Mouse (Mus musculus) adrenal gland, postnatal 36 days (tissue): ENCODE measurements around the gene Mael. TPM values are rescaled to one million over a fixed set of nuclear protein-coding genes. Genes with fewer than 3 reads are reported as not detected.

Experiments used
- DNase-seq, 2 experiments: peaks; one replicate each; pipeline ENCODE4 v3.0.0; 2021; ENCODE audit warnings: mixed read lengths in 1 of 2
- total RNA-seq, 2 experiments: library from RNA; stranded (reverse); gene quantifications; 2 replicates each; pipeline ENCODE4 v1.2.3; 2021

Gene Mael
- total RNA-seq, 2 experiments from 2014 or later: not detected

DNA sequence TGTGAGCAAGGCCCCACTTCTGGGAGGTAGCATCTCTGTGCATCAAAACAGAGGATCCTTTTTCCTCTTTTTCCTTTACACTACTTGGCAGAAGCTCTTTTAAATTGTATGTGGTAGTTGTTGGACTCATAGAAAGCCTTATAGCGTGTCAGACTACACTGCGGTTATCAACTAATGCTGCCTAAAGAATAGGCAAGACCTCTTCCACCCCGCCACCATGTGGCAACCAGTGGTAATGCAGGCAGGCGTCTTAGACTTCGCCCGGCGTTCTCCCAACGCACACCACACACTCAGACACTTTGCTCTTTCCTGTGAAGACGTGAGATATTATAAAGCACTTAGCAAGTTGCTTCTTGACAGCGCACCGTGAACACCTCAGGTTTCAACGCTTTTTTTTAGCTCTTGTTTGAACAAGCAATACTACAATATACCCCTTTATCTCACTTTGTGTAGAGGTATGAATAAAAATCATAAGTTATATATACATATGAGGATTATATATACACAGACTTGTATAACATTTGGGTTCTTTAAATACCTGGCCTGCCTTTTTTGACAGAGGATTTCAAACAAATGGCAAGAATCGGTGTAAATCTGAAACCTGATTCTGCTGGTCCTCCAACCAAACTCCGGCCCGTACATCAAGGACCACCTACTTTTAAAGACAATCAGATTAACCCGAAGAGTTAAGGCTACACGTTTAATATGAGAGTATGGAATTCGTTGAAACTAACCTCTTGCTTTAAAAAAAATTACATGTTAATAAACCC lies 85.0 kb downstream of the Mael start:
- peak; percentile 90 to 94 for DNase-seq

DNA sequence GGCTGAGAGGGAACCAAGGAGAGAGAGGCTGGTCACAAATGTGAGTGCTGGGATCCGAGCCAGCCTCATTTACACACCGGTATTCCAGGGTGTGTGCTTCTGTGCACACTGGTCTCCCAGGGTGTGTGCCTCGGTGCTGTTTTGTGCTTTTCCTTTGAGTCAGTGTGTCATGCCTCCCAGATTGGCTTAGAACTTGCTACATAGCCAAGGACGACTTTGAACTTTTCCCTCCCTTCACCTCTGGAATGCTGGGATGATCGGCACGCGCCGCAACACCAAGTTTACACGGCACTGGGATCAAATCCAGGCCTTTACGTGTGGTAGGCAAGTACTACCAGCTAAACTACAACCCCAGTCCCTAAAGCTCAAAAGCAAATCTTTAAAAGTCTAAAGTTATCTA lies 86.5 kb downstream of the Mael start:
- DNase-seq: no peak

- DNase-seq: no peak
These were observed 87.2 kb downstream of the Mael start for GRCm38 (mm10) chr1:166151341-166151740.

Other genes with a start within 250 kb of the Mael start
- gene Pou2f1, start 236.1 kb downstream of the Mael start, total RNA-seq: 10 to 100 TPM; 11.2 to 14.3 TPM
- gene Dusp27, start 110.8 kb downstream of the Mael start, total RNA-seq: under 1 TPM; 0.07 to 0.10 TPM
- under 1 TPM; 0.10 to 0.23 TPM for gene Gpa33, start 108.5 kb downstream of the Mael start, total RNA-seq
- gene Ildr2, start 15.4 kb upstream of the Mael start, total RNA-seq: 1 to 10 TPM; 4.1 to 8.0 TPM
- gene Tada1, start 140.3 kb upstream of the Mael start, total RNA-seq: 10 to 100 TPM; 17.5 to 20.3 TPM
- 10 to 100 TPM; 37.5 to 38.3 TPM for gene Pogk, start 171.1 kb upstream of the Mael start, total RNA-seq